Mouse (Mus musculus): ENCODE data around the gene Atf6. TPM values are rescaled to one million over a fixed set of nuclear protein-coding genes. Genes with fewer than 3 reads are reported as not detected.

Gene Atf6
- polyA plus RNA-seq, 1 experiment from 2014 or later, result 8.3 TPM

- Histone ChIP-seq H3K9me3 (no peaks in the 10 kb centered on the region), H3K9ac (replicated peaks) (no peak overlapping the region), H3K4me2 (replicated peaks) (no peak overlapping the region), H3K27me3 (peaks cover 15% of the 10 kb centered on the region), H3K27ac (no peak overlapping the region), H3K36me3 (no peaks in the 10 kb centered on the region), H3K4me3 (replicated peaks) (no peak overlapping the region), H3K4me1 (replicated peaks) (no peaks in the 10 kb centered on the region)
- ATAC-seq, result no peak
- 81% methylated on average over 16 of the region's 16 CpGs for WGBS
Observed at GRCm38 (mm10) chr1:170898413-170899075, 31.0 kb upstream of the Atf6 start.

- H3K36me3 ChIP-seq, result no peaks in the 10 kb centered on the region
- no peak for ATAC-seq
- H3K4me1 ChIP-seq (replicated peaks), result no peaks in the 10 kb centered on the region
- H3K27ac ChIP-seq, result no peak overlapping the region
- H3K4me2 ChIP-seq (replicated peaks), result no peak overlapping the region
- 88% methylated on average over 5 of the region's 5 CpGs for WGBS
- no peak overlapping the region for H3K4me3 ChIP-seq (replicated peaks)
- H3K9me3 ChIP-seq, result no peaks in the 10 kb centered on the region
- H3K9ac ChIP-seq (replicated peaks), result no peak overlapping the region
- H3K27me3 ChIP-seq, result peaks cover 4% of the 10 kb centered on the region; the same call in 1 of the 2 replicates
Observed at GRCm38 (mm10) chr1:170896651-170897281, 29.2 kb upstream of the Atf6 start.

GRCm38 (mm10) chr1:170894603-170895602, 27.3 kb upstream of the Atf6 start:
- WGBS, result 65% methylated on average over 9 of the region's 9 CpGs
- H3K36me3 ChIP-seq, result no peaks in the 10 kb centered on the region

GRCm38 (mm10) chr1:170892279-170892678, 24.7 kb upstream of the Atf6 start:
- H3K27me3 ChIP-seq, result no peaks in the 10 kb centered on the region
- no peaks in the 10 kb centered on the region for H3K36me3 ChIP-seq
- no peak for ATAC-seq
- H3K4me3 ChIP-seq (replicated peaks), result no peak overlapping the region
- no peaks in the 10 kb centered on the region for H3K9me3 ChIP-seq
- H3K9ac ChIP-seq (replicated peaks), result no peak overlapping the region
- H3K4me2 ChIP-seq (replicated peaks), result no peak overlapping the region
- H3K27ac ChIP-seq, result no peak overlapping the region
- H3K4me1 ChIP-seq (replicated peaks), result no peaks in the 10 kb centered on the region
- 43% methylated on average over 1 of the region's 1 CpGs for WGBS

More at GRCm38 (mm10) chr1:170894603-170895602, 27.3 kb upstream of the Atf6 start:
- Histone ChIP-seq H3K27ac (no peak overlapping the region), H3K4me1 (replicated peaks) (no peaks in the 10 kb centered on the region), H3K4me2 (replicated peaks) (no peak overlapping the region), H3K9ac (replicated peaks) (no peak overlapping the region), H3K9me3 (no peaks in the 10 kb centered on the region), H3K4me3 (replicated peaks) (no peak overlapping the region), H3K27me3 (peaks cover 4% of the 10 kb centered on the region; the same call in 1 of the 2 replicates)
- no peak for ATAC-seq

GRCm38 (mm10) chr1:170891646-170892045, 24.1 kb upstream of the Atf6 start:
- Histone ChIP-seq H3K27ac (no peak overlapping the region), H3K36me3 (no peaks in the 10 kb centered on the region), H3K9ac (replicated peaks) (no peak overlapping the region), H3K9me3 (no peaks in the 10 kb centered on the region), H3K4me2 (replicated peaks) (no peak overlapping the region), H3K4me3 (replicated peaks) (no peak overlapping the region), H3K27me3 (no peaks in the 10 kb centered on the region), H3K4me1 (replicated peaks) (no peaks in the 10 kb centered on the region)
- WGBS, result 88% methylated on average over 2 of the region's 2 CpGs
- ATAC-seq, result no peak

GRCm38 (mm10) chr1:170889310-170889709, 21.7 kb upstream of the Atf6 start:
- no peak overlapping the region for H3K4me2 ChIP-seq (replicated peaks)
- H3K9me3 ChIP-seq, result no peaks in the 10 kb centered on the region
- WGBS, result 83% methylated on average over 4 of the region's 4 CpGs
- H3K4me1 ChIP-seq (replicated peaks), result peaks cover 8% of the 10 kb centered on the region
- H3K27me3 ChIP-seq, result no peaks in the 10 kb centered on the region
- no peak overlapping the region for H3K4me3 ChIP-seq (replicated peaks)
- no peak for ATAC-seq
- no peak overlapping the region for H3K27ac ChIP-seq
- H3K36me3 ChIP-seq, result no peaks in the 10 kb centered on the region
- H3K9ac ChIP-seq (replicated peaks), result no peak overlapping the region

- H3K9me3 ChIP-seq, result no peaks in the 10 kb centered on the region
- no peak for ATAC-seq
- no peak overlapping the region for H3K27ac ChIP-seq
- peaks cover 9% of the 10 kb centered on the region for H3K36me3 ChIP-seq
- H3K4me2 ChIP-seq (replicated peaks), result no peak overlapping the region
- WGBS, result 61% methylated on average over 6 of the region's 6 CpGs
- H3K4me3 ChIP-seq (replicated peaks), result no peak overlapping the region
- H3K9ac ChIP-seq (replicated peaks), result no peak overlapping the region
- peaks cover 21% of the 10 kb centered on the region for H3K4me1 ChIP-seq (replicated peaks)
- no peaks in the 10 kb centered on the region for H3K27me3 ChIP-seq
Observed at GRCm38 (mm10) chr1:170886044-170886458, 18.5 kb upstream of the Atf6 start.

GRCm38 (mm10) chr1:170884978-170885561, 17.5 kb upstream of the Atf6 start, which contains the start of the genes Gm26620 and Dusp12:
Gene Gm26620, plus strand, starts transcription at chr1:170885065.
Gene Dusp12, minus strand, starts transcription at chr1:170885540.
- ATAC-seq, result peak; percentile 96
- H3K4me2 ChIP-seq (replicated peaks), result peak within 1 kb of the TSS; percentile 81
- peak within 1 kb of the TSS; percentile 94 for H3K9ac ChIP-seq (replicated peaks)
- peaks cover 21% of the 10 kb centered on the region for H3K4me1 ChIP-seq (replicated peaks)
- H3K27me3 ChIP-seq, result no peaks in the 10 kb centered on the region
- WGBS, result under 1% methylated on average over 46 of the region's 46 CpGs
- H3K27ac ChIP-seq, result peak within 1 kb of the TSS; percentile 87
- no peaks in the 10 kb centered on the region for H3K9me3 ChIP-seq
- H3K4me3 ChIP-seq (replicated peaks), result peak within 1 kb of the TSS; percentile 94
- peaks cover 19% of the 10 kb centered on the region for H3K36me3 ChIP-seq

- no peak overlapping the region for H3K27ac ChIP-seq
- 35% methylated on average over 8 of the region's 8 CpGs for WGBS
- 0 out of 2 replicates have a peak, but pooled peaks have one; percentile 15 for ATAC-seq
Observed at GRCm38 (mm10) chr1:170884390-170884789, 16.8 kb upstream of the Atf6 start.

GRCm38 (mm10) chr1:170882915-170883485, 15.4 kb upstream of the Atf6 start:
- Histone ChIP-seq H3K27ac (no peak overlapping the region), H3K4me2 (replicated peaks) (no peak overlapping the region), H3K9ac (replicated peaks) (no peak overlapping the region), H3K4me1 (replicated peaks) (peaks cover 21% of the 10 kb centered on the region), H3K4me3 (replicated peaks) (no peak overlapping the region), H3K9me3 (no peaks in the 10 kb centered on the region), H3K36me3 (peaks cover 33% of the 10 kb centered on the region), H3K27me3 (no peaks in the 10 kb centered on the region)
- WGBS, result 90% methylated on average over 5 of the region's 5 CpGs
- ATAC-seq, result no peak

More at GRCm38 (mm10) chr1:170884390-170884789, 16.8 kb upstream of the Atf6 start:
- Histone ChIP-seq H3K4me2 (replicated peaks) (peak overlapping the region; percentile 81), H3K27me3 (no peaks in the 10 kb centered on the region), H3K4me3 (replicated peaks) (peak overlapping the region; percentile 94), H3K9me3 (no peaks in the 10 kb centered on the region), H3K4me1 (replicated peaks) (peaks cover 21% of the 10 kb centered on the region), H3K9ac (replicated peaks) (peak overlapping the region; percentile 94), H3K36me3 (peaks cover 23% of the 10 kb centered on the region)

GRCm38 (mm10) chr1:170876906-170877305, 9.3 kb upstream of the Atf6 start:
- peaks cover 65% of the 10 kb centered on the region for H3K36me3 ChIP-seq
- H3K4me1 ChIP-seq (replicated peaks), result no peaks in the 10 kb centered on the region
- 96% methylated on average over 5 of the region's 5 CpGs for WGBS

More at GRCm38 (mm10) chr1:170876906-170877305, 9.3 kb upstream of the Atf6 start:
- H3K4me3 ChIP-seq (replicated peaks), result no peak overlapping the region
- no peak for ATAC-seq
- H3K27ac ChIP-seq, result no peak overlapping the region
- H3K4me2 ChIP-seq (replicated peaks), result no peak overlapping the region
- no peaks in the 10 kb centered on the region for H3K27me3 ChIP-seq
- H3K9ac ChIP-seq (replicated peaks), result no peak overlapping the region
- no peaks in the 10 kb centered on the region for H3K9me3 ChIP-seq
